Mouse (Mus musculus) right cerebral cortex, adult 2 months (tissue): ENCODE measurements at regions not wholly inside any gene's neighbourhood (a gene's known extent, or its start where the extent isn't known, plus 50 kb on each side); places are given as distances from the start of the nearest gene placed in this dataset.

ENCODE experiments used
- DNase-seq, 2 experiments: peaks; one replicate each; pipeline ENCODE4 v3.0.0; 2021 to 2022; ENCODE audit warnings: low spot score in 2 of 2

DNA sequence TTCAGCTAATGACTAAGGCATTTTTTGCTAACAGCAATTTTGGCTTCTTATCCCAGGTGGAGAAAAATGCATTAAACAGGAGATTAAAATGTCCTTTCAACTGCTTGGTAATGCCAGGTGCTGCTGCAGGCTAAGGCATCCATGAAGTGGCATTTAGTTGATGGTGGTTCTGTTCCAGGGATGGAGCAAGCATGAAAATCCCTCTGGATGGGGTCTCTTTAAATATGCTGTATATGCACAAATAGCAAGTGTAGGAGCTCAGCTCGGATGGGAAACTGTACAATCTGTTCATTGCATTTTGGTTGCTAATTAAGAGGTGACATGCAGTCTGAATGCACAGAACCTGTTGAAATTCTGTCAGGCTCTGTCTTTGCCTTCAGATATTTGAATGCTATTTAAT is 723.0 kb upstream of the Mef2c start:
- DNase-seq, result peak; percentile 9 to 19
